Mouse (Mus musculus) testis, adult 2 months (tissue): ENCODE results near the gene Cdh23.

Experiments
- CTCF ChIP-seq: fragments of 200-500 bp; IDR thresholded peaks from 2 replicates; pipeline ENCODE4 v1.5.1; 2012; ENCODE audit warnings: low read depth, mild to moderate bottlenecking, inconsistent platforms, low read length, moderate library complexity; ENCODE audit not compliant: control insufficient read depth, insufficient read depth, insufficient replicate concordance
- POLR2A ChIP-seq: fragments of 200-500 bp; IDR thresholded peaks from 2 replicates; pipeline ENCODE4 v1.6.1; 2012; ENCODE audit warnings: low read depth, mild to moderate bottlenecking, inconsistent platforms, low read length, moderate library complexity; ENCODE audit not compliant: control insufficient read depth

DNA sequence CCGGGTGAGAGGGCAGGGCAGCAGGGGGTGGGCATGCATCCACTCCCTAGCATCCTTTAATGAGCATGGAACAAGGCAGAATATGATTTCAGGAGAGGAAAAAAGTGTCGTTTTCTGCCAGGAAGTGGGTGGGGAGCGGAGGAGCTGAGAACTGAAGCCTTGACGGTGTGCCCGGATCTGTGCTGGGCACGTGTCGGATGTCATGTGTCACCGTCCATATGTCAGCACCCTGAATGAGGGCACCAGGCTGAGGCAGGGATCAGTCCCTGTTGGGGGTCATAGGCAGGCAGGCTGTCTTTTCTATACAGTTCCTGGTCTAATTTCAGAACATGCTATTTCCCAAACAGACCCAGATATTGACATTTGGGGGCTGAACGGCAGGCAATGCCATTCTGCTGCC lies 61.9 kb downstream of the Cdh23 start:
- TF ChIP-seq CTCF, result no peak
- TF ChIP-seq POLR2A, result no peak
